Mouse (Mus musculus) testis, adult 2 months (tissue): Measurements from ENCODE around the gene Zdhhc8.

Source experiments
- CTCF ChIP-seq: fragments of 200-500 bp; IDR thresholded peaks from 2 replicates; pipeline ENCODE4 v1.5.1; 2012; ENCODE audit warnings: low read depth, mild to moderate bottlenecking, inconsistent platforms, low read length, moderate library complexity; ENCODE audit not compliant: control insufficient read depth, insufficient read depth, insufficient replicate concordance
- POLR2A ChIP-seq: fragments of 200-500 bp; IDR thresholded peaks from 2 replicates; pipeline ENCODE4 v1.6.1; 2012; ENCODE audit warnings: low read depth, mild to moderate bottlenecking, inconsistent platforms, low read length, moderate library complexity; ENCODE audit not compliant: control insufficient read depth

- no peak for TF ChIP-seq POLR2A
- TF ChIP-seq CTCF: no peak
Observed at GRCm38 (mm10) chr16:18233919-18234670, 841 bp downstream of the Zdhhc8 start.
